Mouse (Mus musculus): ENCODE data around the gene Rgs6.
A peak's percentile ranks its signal among the peaks of the same experiment; 100 is the strongest.

Gene Rgs6

DNA sequence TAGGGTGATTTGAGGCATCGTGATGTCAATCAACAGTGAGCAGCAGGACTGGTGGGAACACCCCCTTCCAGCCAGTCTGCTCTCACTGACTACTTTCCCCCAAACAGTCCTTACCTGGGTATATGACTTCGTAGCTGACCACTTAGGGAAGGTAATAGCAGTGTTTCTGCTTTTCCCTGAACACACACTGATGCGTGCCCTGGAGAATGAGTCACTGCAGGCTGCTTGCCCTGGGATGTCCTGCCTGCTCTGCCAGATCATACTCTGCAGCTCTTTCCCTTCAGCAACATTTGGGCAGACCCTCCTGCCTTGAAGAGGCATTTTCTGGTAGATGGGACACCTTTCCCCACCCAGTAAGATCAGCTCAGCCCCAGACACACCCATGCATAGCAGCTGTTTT, 540.5 kb downstream of the Rgs6 start:
- no peak for DNase-seq (ENCODE audit: low spot score in 2 of 2)

DNA sequence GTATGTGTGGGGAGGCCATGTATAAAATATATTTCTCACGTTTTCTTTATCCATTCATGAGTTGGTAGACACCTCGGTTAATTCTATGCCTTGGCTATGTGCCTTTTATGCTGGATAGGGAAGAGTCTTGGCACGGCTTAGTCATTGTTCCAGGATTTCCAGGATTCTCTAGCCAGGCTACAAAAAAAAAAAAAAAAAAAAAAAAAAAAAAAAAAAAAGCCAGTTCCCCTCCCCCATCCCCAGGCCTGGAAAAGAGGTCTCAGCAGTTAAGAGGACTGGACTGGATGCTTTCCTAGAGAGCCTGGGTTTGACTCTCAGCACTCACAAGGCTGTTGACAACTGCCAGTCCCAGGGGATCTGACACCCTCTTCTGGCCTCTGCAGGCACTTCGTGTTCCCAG, 543.3 kb downstream of the Rgs6 start:
- no peak for DNase-seq (ENCODE audit: low spot score in 2 of 2)

DNA sequence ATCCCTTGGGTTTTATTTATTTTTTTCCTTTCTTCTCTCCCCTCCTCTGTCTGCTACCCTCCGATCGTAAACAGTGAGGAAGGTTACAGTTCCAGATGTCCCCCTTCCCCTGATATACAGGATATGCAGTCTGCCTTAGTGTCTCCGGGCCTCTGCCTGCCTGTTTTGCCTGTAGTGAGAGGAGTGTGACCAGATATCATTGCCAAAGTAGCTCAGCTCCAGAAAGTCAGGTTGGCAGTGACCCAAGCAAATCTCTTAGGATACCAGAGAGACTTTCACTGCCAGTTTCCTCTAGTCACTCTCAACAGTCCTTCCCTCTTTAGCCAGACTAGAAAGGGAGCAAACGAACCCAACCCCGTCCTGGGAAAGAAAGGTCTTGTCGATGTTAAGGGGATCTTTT, 545.7 kb downstream of the Rgs6 start:
- DNase-seq (ENCODE audit: low spot score in 2 of 2), result no peak

- DNase-seq (ENCODE audit: low spot score in 2 of 2), result no peak
Measured at GRCm38 (mm10) chr12:83136031-83136430, 547.9 kb downstream of the Rgs6 start.

DNA sequence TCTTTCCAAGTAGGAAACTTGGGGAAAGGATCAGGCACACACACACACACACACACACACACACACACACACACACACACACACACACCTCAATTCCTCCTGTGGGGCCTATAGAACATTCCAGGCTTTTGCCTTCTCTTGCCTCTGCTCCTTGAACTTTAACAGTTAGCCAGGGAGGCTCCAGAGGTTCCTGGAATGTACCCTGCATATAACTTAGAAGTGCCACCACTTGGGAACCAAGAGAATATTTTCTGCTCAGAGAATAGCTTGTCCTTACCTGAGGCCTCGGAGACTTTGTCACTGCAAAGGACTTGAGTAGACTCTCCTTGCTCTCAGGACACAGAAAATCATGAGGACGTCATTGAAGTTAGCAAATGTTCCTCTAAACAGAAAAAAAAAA, 548.4 kb downstream of the Rgs6 start:
- no peak for DNase-seq (ENCODE audit: low spot score in 2 of 2)

DNA sequence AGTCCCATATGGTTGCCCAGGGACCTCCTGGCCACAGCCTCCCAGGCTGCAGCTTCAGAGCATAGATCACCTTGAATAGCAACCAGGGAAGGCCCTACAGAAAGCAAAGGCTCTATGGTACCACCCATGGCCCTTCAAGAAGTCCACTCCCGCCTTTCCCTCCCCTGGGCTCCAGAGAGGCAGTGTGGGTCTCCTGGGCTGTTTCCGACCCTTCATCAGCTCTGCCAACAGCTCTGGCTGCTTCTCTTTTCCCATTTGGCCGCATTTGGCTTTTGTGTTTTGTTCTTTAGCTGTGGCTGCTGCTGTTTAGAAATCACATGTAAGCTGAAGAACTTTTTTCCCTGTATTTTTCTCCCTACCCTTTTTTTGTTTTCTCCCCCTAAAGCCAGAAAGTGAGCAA, 548.9 kb downstream of the Rgs6 start:
- DNase-seq (ENCODE audit: low spot score in 2 of 2), result no peak

GRCm38 (mm10) chr12:83141164-83141563, 553.1 kb downstream of the Rgs6 start:
- DNase-seq (ENCODE audit: low spot score in 2 of 2), result peak; percentile 29 to 49

DNA sequence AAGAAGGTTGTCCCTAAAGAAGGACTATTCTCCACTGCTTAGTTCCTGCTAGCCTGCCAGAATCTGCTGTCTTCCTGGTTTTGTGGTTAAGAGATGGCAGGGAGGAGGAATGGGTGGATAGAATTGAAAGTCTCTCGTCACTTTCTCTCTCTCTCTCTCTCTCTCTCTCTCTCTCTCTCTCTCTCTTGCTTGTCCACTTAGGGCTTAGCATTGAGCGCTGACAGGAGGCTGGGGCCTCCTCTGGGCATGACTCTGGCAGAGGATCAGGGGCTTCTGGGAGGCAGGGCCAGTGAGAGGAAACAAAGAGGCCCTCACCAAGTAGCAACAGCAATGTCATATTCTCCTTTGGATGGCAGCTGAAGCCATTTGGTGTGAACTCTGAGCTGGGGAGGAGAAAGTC, 554.4 kb downstream of the Rgs6 start:
- no peak for DNase-seq (ENCODE audit: low spot score in 2 of 2)

DNA sequence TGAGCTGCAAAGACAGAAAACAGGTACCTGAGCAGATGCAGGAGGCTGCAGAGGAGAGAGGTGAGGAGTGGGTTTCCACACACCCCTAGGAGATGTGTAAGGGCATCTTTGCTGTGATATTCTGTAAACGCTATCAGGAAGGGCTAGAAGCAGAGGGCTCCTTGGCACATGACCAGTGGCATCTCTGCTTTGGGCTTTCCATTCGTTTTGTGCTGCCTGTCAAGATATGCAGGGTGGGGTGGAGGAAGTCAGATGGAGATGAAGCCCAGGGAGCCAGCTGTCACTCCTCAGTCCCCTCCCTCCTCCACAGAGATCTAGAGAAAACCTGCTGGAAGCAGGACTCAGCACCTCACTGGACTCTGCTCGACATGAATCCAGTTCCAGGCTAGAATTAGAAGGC, 555.0 kb downstream of the Rgs6 start:
- peak; percentile 47 to 72 for DNase-seq (ENCODE audit: low spot score in 2 of 2)

- DNase-seq (ENCODE audit: low spot score in 2 of 2), result no peak
Measured at GRCm38 (mm10) chr12:83143574-83143973, 555.5 kb downstream of the Rgs6 start.

- no peak for DNase-seq (ENCODE audit: low spot score in 2 of 2)
Measured at GRCm38 (mm10) chr12:83145074-83145473, 557.0 kb downstream of the Rgs6 start.

DNA sequence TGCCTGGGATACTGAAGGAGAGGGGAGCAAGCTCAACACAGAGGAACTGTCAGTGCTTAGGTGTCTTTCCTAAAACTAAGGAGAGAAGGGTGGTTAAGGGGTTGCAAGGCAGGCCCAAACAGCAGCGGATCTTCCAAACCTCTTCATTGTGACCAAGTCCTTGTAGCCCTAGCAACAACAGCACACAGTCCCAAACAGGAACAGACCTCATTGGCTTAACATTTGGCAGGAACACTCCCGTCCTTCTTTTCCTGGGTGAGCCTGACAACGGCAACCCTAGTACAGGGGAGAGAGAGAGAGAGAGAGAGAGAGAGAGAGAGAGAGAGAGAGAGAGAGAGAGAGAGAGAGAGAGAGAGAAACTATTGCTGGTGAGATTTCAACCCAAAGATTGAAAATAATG, 557.8 kb downstream of the Rgs6 start:
- DNase-seq (ENCODE audit: low spot score in 2 of 2), result no peak

DNA sequence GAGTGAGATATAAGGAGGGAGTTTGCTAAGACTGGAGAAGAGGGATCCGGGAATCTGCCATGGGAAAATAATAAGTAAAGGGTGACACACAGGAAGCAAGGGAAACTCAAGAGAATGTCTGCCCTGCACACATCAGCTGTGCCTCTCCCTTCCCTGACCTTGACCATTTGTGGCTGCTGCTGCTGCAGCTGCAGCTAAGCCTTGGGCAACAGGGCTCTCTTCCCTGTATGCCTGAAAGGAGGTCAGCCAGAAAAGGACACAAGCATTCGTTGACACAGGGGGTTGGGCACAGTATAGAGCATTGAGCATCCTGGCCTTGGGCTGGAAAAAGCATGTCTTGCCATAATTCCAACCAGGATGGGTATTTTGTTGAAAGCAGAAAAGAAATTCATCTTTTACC, 558.8 kb downstream of the Rgs6 start:
- no peak for DNase-seq (ENCODE audit: low spot score in 2 of 2)

- no peak for DNase-seq (ENCODE audit: low spot score in 2 of 2)
Measured at GRCm38 (mm10) chr12:83150030-83150429, 561.9 kb downstream of the Rgs6 start.

GRCm38 (mm10) chr12:83150813-83151212, 562.7 kb downstream of the Rgs6 start:
- DNase-seq (ENCODE audit: low spot score in 2 of 2), result no peak

GRCm38 (mm10) chr12:83151474-83151873, 563.4 kb downstream of the Rgs6 start:
- no peak for DNase-seq (ENCODE audit: low spot score in 2 of 2)

- no peak for DNase-seq (ENCODE audit: low spot score in 2 of 2)
Measured at GRCm38 (mm10) chr12:83160211-83160610, 572.1 kb downstream of the Rgs6 start.

GRCm38 (mm10) chr12:83160700-83161099, 572.6 kb downstream of the Rgs6 start:
- DNase-seq (ENCODE audit: low spot score in 2 of 2), result no peak

- no peak for DNase-seq (ENCODE audit: low spot score in 2 of 2)
Measured at GRCm38 (mm10) chr12:83163721-83164120, 575.6 kb downstream of the Rgs6 start.

DNA sequence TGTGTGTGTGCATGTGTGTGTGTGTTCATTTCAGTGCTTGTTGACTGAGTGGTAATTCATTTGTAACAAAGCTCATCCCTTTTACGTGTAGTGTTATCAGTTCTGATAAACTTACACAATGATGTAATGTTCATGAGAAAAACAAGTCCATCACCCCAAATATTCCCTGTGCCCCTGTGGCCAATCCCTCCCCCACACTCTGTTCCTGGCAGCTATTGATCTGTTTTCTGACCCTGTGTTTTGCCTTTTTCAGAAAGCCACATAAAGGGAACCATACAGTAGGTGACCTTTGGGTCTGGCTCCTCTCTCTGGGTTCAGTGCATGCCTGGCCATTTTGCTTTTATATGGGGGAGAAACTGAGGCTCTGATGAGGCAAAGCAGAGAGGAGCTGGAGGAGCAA, 577.0 kb downstream of the Rgs6 start:
- DNase-seq (ENCODE audit: low spot score in 2 of 2), result no peak

DNA sequence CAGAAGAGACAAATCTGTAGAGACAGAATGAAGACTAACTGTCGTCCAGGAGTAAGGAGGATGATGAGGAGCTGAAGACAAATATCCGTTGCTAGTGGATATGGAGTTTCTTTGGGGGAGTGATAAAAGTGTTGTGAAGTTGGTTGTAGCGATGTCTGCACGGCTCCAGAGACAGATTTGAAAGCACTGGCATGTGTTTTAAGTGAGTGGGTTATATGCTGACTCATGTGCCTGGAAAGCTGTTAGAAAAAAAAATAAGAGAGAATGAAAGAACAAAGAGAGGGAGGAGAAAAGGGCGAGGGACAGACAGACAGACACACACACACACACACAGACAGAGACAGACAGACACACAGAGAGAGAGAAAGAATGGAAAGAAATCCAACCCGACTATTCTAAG, 580.2 kb downstream of the Rgs6 start:
- DNase-seq (ENCODE audit: low spot score in 2 of 2), result no peak

DNA sequence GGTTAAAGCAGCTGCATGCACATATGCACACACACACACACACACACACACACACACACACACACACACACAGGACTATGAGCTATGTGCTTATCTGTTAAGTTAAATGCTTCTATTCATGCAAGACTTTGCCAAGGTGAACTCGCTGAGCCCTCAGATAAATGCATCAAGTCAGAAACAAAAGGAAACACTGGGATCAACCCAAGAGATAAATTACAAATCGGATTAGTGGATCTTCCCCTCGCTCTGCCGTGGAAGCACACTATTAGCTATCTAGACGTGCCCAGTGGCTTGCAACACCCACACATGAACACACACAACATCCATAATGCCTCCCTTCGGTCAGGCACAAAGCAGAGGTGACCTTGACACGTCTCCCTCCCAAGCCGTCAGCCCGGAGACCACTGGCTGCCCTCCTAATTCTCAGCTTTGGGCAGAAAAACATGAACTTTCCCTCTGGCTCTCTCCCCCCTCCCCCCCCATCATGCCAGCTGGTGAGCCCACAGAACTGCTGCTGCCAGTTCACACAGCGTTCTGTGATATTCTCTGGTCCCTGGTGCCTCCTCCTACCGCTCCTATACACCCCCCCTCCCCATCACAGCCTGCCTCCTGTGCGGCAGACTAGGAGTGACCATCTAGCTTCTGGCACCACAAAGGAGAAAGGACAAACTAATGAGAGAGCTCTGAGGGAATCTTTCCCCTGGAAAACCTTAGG, 581.6 kb downstream of the Rgs6 start:
- DNase-seq (ENCODE audit: low spot score in 2 of 2), result no peak

GRCm38 (mm10) chr12:83178770-83179169, 590.7 kb downstream of the Rgs6 start:
- no peak for DNase-seq (ENCODE audit: low spot score in 2 of 2)

GRCm38 (mm10) chr12:83179860-83180259, 591.8 kb downstream of the Rgs6 start:
- no peak for DNase-seq (ENCODE audit: low spot score in 2 of 2)

Data from spleen, postnatal 36 days (tissue).